Mouse (Mus musculus) ovary, postnatal 36 days (tissue): ENCODE results near the gene Rtl10.

Source experiments
- DNase-seq: peaks from one replicate; pipeline ENCODE4 v3.0.0; 2022; ENCODE audit warnings: low spot score, mixed read lengths

The Rtl10 gene

DNA sequence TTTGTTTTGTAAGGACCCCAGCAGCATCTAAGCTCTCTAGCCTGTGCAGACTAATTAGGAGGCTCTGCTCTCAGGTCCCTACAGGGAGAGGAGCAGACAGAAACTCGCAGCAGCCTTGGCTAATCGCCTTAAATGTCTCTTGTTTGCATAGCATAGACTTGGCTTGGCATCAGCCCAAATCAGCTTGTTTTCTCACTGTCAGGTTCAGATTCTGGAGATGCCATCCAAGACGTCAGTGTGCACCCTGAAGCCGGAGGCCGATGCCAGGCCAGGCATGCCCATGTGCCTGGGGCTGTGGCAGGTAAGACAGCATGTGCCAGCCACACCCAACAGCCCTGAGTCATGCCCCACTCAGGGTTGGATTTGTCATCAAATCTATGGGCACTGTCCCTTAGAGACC, 49.2 kb downstream of the Rtl10 start:
- DNase-seq, result no peak
